Mouse (Mus musculus): ENCODE results near the gene Cyb561.

DNA sequence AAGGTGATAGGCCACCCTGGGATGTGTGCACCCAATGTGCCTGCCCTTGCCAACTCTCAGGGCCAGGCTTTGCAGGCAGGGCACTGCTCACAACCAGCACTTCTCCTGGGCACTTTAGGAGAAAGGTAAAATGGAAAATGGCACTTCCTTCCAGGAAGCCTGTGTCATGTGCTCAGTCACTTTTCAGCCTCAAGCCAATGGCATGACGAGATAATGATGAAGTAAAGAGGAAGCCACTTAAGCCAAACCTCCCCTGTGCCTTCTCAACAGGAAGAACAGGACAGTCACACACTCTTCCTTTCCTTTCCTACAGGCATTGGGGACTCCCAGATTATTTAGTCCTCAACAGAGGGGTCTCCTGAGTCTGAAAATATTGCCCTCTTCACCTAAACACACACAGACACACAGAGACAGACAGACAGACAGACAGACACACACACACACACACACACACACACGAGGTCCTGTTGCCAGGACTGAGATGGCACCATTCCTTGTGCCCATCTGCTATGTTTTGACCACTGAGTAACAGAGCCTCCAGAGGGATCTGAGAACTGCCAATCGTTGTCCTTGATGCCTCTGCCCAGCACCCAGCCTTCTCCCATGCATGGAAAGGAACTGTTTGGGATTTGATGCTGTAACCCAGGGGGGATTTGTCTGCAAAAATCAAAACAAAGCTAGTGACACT, 32.9 kb downstream of the Cyb561 start:
- TF ChIP-seq EP300 (IDR thresholded peaks at IDR 0.05; ENCODE audit: insufficient read depth, low read depth, low read length) (no peak), CTCF (IDR thresholded peaks at IDR 0.05; ENCODE audit: low read depth, low read length) (no peak), POLR2A (IDR thresholded peaks at IDR 0.05; ENCODE audit: insufficient read depth, low read length) (no peak)

Measured in ES-Bruce4 (cell line).